Mouse (Mus musculus): ENCODE measurements around the gene Cbfa2t3. TPM values are rescaled to one million over a fixed set of nuclear protein-coding genes. Genes with fewer than 3 reads are reported as not detected.

Cbfa2t3 gene
- total RNA-seq, 1 experiment from 2014 or later: 14.1 TPM

DNA sequence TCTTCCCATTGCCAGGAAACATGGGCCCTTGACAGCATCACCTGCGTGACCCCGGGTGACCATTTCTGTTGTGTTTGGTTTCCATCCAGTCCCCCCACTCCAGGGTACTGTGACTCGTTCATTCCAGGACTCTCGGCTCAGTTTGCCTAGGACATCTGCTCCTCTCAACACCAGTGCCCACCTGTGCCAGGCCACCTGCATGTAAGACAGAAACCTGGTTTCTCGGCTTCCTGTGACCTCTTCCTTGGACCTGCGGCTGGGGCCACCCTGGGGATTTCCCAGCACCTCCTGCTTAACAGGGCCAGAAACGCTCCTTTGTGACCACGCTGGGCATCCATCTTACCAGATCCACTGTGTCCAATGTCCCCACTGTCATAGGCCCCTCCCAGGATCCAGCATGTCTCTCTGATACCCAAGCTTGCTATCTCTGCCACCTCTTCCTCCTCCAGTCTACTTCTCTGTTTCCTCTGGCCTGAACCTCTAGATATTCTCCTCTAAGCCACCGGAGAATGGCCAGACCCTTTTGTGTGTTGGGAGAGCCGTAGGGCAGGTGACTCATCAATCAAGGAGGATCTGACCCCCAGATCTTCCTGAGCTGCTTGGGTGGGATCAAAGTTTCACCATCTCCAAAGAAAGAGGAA lies 19.1 kb upstream of the Cbfa2t3 start:
- no peak for DNase-seq

- DNase-seq: no peak
Measured at GRCm38 (mm10) chr8:122716566-122716965, 17.7 kb upstream of the Cbfa2t3 start.

- no peak for DNase-seq
Measured at GRCm38 (mm10) chr8:122713157-122713518, 14.2 kb upstream of the Cbfa2t3 start.

DNA sequence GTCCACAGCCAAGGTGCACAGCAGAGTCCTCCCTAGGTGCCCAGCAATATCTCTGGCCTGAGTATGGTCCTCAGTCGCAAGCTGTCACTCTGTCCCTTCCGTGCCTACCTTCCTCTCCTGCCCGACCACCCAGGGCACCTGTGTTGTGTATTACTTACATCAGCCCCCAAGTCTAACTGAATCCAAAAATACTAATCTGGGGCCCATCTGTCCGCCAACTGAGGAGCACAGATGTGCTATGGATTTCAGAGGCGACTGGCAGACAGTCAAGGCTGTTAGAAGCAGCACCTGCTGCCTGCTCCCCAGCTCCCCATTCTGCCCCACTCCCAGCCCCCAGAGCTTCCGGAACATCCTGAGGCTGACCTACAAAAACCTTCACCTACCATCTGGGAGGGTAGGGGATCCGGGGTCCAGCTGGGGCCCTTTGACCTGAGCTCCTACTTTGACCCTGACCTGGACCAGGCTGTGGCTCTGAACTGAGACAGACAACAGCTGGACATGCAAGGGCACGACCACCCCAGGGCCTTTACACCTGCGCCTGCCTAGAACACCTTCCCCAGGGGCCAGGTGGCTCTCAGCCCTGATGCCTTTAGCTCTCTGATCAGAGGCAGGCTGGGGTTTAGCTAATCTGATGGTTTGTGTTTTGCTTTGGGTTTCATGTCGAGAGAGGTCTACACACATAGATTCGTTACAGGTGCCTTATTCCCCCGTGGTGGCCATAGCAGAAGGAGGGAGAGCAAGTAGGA lies 13.7 kb upstream of the Cbfa2t3 start:
- no peak for DNase-seq

DNA sequence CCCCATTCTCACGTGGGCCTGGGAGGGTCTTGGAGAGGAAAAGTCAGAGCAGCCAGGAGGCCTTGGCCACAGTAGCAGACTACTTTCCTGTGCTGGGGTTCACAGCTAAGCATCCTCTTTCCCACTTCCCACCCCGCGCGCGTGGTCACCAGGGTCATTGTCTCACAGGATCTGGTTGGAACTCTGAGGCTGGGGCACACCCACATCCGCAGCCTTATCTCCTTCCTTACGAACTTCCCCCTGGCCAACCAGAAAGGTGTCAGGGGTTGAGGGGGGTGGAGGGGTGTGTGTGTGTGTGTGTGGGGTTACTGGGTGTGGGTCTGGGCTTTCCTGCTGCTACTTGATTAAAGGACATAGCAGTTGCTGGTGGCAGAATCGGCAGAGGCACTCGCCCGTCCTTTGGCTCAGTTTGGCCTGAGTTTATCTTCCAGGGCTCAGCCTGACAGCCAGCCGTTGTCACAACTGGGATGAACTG lies 13.0 kb upstream of the Cbfa2t3 start:
- peak; percentile 40 for DNase-seq

DNA sequence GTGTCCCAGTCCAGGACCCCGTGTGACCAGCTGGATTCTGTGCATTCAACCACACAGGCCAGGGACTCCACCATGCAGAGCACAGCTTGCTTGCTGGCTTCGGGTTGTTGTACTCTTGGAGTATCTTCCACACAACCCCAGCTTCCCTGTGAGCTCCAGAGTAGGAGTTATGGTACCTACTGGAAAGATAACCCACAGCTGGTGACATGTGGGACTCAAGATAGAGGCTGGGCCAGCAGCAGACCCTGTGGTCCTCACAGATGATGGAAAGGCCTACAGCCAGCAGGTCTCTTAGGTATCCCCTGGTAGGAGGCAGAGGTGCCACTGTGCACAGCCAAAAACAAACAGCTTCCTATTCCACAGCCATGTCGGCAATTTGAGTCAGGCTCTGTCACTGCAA lies 12.6 kb upstream of the Cbfa2t3 start:
- DNase-seq: no peak

- no peak for DNase-seq
Measured at GRCm38 (mm10) chr8:122709340-122710111, 10.6 kb upstream of the Cbfa2t3 start.

DNA sequence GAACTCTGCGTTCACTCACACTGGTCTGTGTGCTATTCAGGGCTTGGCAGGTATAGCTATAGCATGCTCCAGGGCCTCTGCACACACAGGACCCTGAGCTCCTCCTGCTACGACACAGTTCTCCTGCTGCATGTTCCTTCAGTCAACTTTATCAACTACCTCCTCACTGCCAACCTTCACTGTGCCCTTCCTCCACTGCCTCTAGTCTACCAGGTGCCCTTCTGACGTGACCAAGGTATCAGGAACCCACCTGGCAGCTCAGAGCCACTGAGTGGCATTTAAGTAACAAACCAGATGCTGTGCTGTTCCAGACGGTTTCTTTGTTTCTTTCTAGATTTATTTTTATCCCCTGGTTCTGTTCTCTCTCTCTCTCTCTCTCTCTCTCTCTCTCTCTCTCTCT lies 8.3 kb upstream of the Cbfa2t3 start:
- DNase-seq: no peak

- no peak for DNase-seq
Measured at GRCm38 (mm10) chr8:122705901-122706561, 7.1 kb upstream of the Cbfa2t3 start.

GRCm38 (mm10) chr8:122704612-122705011 lies 5.7 kb upstream of the Cbfa2t3 start:
- DNase-seq: no peak

- no peak for DNase-seq
Measured at GRCm38 (mm10) chr8:122702957-122703356, 4.0 kb upstream of the Cbfa2t3 start.

DNA sequence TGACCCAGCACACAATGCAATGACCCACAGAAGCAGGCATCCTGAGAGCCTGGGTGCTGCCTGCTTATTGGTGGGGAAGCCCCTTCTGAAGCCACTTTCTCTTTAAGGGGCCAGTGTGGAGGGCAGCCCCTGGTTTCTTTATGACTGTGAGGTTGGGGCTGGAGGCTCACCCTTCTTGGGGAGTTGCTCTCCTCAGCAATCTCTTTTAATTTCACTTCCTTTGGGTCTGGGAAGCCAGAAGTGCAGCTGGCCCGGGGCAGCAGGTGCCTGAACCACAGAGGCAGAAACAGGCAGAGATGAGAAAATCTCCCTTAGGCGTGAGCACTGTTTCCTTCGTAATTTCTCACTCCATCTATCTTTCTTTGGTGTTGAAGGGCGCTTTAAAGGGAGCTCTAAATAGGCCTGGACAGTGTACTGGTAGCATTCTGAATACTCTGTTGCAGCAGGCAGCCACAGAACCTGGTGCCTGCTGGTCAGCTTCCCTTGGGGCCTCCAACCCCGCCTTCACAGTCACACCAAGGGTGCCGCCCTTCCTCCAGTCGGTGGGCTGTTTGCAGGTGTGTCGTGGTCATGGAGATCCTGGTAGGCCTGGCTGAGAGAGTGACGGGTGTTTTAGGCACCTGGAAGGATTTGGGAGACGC lies 3.5 kb upstream of the Cbfa2t3 start:
- DNase-seq: no peak

GRCm38 (mm10) chr8:122701441-122702185 lies 2.7 kb upstream of the Cbfa2t3 start:
- no peak for DNase-seq

DNA sequence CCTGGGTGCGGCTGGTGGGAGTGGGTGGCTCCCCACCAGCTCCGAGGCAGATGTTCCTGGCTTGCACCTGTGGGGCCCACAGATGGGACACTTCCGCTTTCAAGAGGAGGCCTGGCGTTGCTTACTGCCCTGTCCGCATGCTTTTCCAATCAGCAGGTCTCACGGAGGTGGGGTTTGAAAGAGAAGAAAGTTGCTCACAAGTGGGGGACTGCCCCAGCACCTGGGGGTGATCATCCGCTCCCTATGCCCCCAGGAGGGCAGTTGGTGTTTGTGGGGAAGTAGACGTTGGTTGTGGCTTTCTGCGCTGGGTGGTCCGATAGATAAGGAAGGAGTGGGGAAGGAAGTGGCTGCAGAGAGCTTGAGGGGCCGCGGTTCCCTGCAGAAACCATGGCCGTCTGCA lies 1.7 kb upstream of the Cbfa2t3 start:
- DNase-seq: no peak

DNA sequence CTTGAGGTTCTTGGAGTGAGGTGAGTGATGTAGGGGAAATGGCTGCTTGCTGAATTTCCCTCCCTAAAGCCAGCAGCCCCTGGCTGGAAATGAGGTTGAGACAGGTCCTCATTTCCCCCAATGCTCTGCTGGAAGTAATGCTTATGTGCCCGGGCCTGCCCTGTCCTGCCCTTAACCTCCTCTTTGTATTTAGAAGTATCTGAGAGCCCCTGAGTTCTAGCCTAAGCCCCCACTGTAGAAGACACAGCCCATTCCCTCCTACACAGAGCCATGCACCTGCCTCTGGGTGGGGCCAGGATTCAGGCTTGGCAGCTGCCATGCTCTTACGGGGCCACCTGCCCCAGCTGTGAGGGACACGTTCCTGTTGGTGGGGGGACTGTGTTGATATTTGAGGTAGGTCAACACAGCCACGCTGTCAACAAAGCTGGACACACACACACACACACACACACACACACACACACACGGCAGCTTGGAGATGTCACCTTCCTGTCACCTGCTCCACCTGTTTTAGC lies 598 bp downstream of the Cbfa2t3 start:
- DNase-seq: no peak

GRCm38 (mm10) chr8:122697586-122697985 lies 1.3 kb downstream of the Cbfa2t3 start:
- DNase-seq: no peak

DNA sequence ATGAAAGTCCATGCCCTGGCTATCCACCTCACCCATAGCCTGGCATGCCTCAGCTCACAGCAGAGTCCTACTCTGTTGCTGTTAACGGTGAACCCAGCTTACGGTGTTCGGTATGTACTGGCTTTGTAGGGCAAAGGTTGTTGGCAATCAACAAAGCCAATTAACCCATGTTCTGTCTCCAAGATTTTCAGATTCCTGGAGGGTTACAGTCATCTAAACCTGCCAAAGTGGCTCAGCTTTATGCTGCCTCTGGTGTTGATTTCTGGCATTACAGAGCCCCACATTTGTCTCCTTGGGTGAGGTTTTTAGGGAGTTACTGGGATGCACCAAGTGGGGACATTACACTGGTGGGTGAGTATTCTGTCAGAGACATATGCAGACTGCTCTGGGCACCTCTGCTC lies 1.7 kb downstream of the Cbfa2t3 start:
- no peak for DNase-seq

GRCm38 (mm10) chr8:122695438-122696042 lies 3.4 kb downstream of the Cbfa2t3 start:
- no peak for DNase-seq

- DNase-seq: no peak
Measured at GRCm38 (mm10) chr8:122692152-122692551, 6.8 kb downstream of the Cbfa2t3 start.

- peak; percentile 71 for DNase-seq
Measured at GRCm38 (mm10) chr8:122691018-122691417, 7.9 kb downstream of the Cbfa2t3 start.

GRCm38 (mm10) chr8:122689315-122689714 lies 9.6 kb downstream of the Cbfa2t3 start:
- DNase-seq: no peak

All from adrenal gland, postnatal 25 days (tissue).